ENCODE assay signal across 27 mouse cellular contexts in the genomic region with DNA sequence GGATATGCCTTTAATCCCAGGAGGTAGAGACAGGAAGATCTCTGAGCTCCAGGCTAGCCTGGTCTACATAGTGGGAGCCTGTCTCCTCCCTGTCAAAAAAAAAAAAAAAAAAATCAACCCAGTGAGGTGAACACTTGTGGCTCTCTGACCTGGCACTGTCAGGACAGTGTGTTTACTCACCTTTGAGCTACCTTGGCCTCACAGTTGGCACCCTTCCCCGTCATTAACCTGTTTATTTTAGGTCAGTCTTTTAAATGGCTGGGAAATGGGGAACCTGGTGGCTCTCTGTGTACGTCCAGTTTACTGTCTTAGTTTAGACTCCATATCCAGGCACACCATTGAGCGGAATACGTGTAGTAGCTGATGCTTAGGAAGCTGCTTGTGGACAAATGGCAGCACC. TPM values are rescaled to one million over a fixed set of nuclear protein-coding genes. Genes with fewer than 3 reads are reported as not detected.
DNase-seq lines count a peak whose midpoint lies in the region; ATAC-seq and TF ChIP-seq lines count a peak whose summit lies in the region.
"Had no signal": no experiment of that assay in that cellular context is flagged by ENCODE, and none has a peak within 500 bp of the region (broad histone marks: within the 10 kb centered on the region; RNA-seq: fewer than 3 reads in every experiment).

No protein-coding gene starts in this region.

- no peak for TF ChIP-seq POLR2A in kidney, adult 2 months (IDR thresholded peaks at IDR 0.05; ENCODE audit: low read depth, low read length)
- TF ChIP-seq POLR2A in liver, adult 2 months (IDR thresholded peaks at IDR 0.05; ENCODE audit: extremely low read depth, insufficient read depth, low read length), result no peak

- DNase-seq in kidney, adult 2 months, result peak; percentile 41
- peak; percentile 12 for DNase-seq in kidney, postnatal 14 days
- DNase-seq in kidney, adult 18-20 months, result no peak
- DNase-seq in liver, adult 2 months (ENCODE audit: extremely low read depth, low read depth, low spot score), result peak; percentile 99
- DNase-seq in liver, result no peak
- no peak for DNase-seq in liver, embryonic 11.5 days (ENCODE audit: low spot score)
- DNase-seq: adrenal gland, adult 8-10 months; adrenal gland, postnatal 14 days; adrenal gland, postnatal 36 days; B cell, adult 2 months; cerebellum, adult 11-12 months; cerebellum, adult 2 months; cerebellum, adult 9-10 months; cerebellum, postnatal 10 days; cerebellum, postnatal 25 days had no signal

- no peaks in the 10 kb centered on the region for H3K27me3 ChIP-seq in kidney, adult 2 months (replicated peaks; ENCODE audit: control insufficient read depth, insufficient read depth, low read length)
- no peaks in the 10 kb centered on the region for H3K27me3 ChIP-seq in kidney, embryonic 14.5 days (ENCODE audit: control insufficient read depth, insufficient read depth, low read length)
- no peaks in the 10 kb centered on the region for H3K27me3 ChIP-seq in liver, adult 2 months (ENCODE audit: control insufficient read depth, insufficient read depth, low read length)
- no peaks in the 10 kb centered on the region for H3K27me3 ChIP-seq in liver, embryonic 16.5 days (ENCODE audit: control insufficient read depth, insufficient read depth, low read depth, low read length)
- no peaks in the 10 kb centered on the region for H3K27me3 ChIP-seq in liver, embryonic 11.5 days (replicated peaks; ENCODE audit: control insufficient read depth, insufficient read depth, low read length)
- H3K27me3 ChIP-seq: CH12.LX; embryonic facial prominence, embryonic 12.5 days; forebrain, embryonic 13.5 days; Patski had no signal

- no peaks in the 10 kb centered on the region for H3K36me3 ChIP-seq in kidney, adult 2 months (ENCODE audit: control insufficient read depth, insufficient read depth, low read length)
- peaks cover 59% of the 10 kb centered on the region for H3K36me3 ChIP-seq in kidney, embryonic 14.5 days (ENCODE audit: control insufficient read depth, insufficient read depth, low read length)
- peaks cover 13% of the 10 kb centered on the region; the same call in 1 of the 2 replicates for H3K36me3 ChIP-seq in liver, adult 2 months (ENCODE audit: control insufficient read depth, insufficient read depth, low read length)
- H3K36me3 ChIP-seq in liver, embryonic 16.5 days (ENCODE audit: control insufficient read depth, insufficient read depth), result peaks cover 35% of the 10 kb centered on the region
- H3K36me3 ChIP-seq in liver, embryonic 11.5 days (ENCODE audit: control insufficient read depth, insufficient read depth, low read length), result peaks cover 32% of the 10 kb centered on the region

- no peak overlapping the region for H3K9ac ChIP-seq in kidney, embryonic 14.5 days (ENCODE audit: low read depth, low read length)
- H3K9ac ChIP-seq in liver, adult 2 months (ENCODE audit: low read depth, low read length), result peak overlapping the region; percentile 13
- no peak overlapping the region for H3K9ac ChIP-seq in liver, embryonic 16.5 days (ENCODE audit: low read depth, low read length)
- H3K9ac ChIP-seq in liver, embryonic 11.5 days (ENCODE audit: low read depth, low read length), result no peak overlapping the region
- H3K9ac ChIP-seq: embryonic facial prominence, embryonic 12.5 days; forebrain, embryonic 13.5 days had no signal

- no peaks in the 10 kb centered on the region for H3K4me1 ChIP-seq in kidney, adult 2 months (ENCODE audit: control insufficient read depth, insufficient read depth, low read length)
- H3K4me1 ChIP-seq in kidney, embryonic 14.5 days (ENCODE audit: control insufficient read depth, insufficient read depth, low read length), result no peaks in the 10 kb centered on the region
- peaks cover 38% of the 10 kb centered on the region for H3K4me1 ChIP-seq in liver, adult 2 months (ENCODE audit: control insufficient read depth, insufficient read depth, low read length)
- no peaks in the 10 kb centered on the region for H3K4me1 ChIP-seq in liver, embryonic 16.5 days (ENCODE audit: control insufficient read depth, low read depth, low read length)
- no peaks in the 10 kb centered on the region for H3K4me1 ChIP-seq in liver, embryonic 11.5 days (replicated peaks; ENCODE audit: control insufficient read depth, insufficient read depth, low read length)
- H3K4me1 ChIP-seq: embryonic facial prominence, embryonic 10.5 days; embryonic facial prominence, embryonic 12.5 days had no signal

- H3K4me2 ChIP-seq in kidney, embryonic 14.5 days (replicated peaks; ENCODE audit: low read depth, low read length), result no peak overlapping the region
- H3K4me2 ChIP-seq in liver, embryonic 16.5 days (ENCODE audit: low read depth, low read length), result no peak overlapping the region
- no peak overlapping the region for H3K4me2 ChIP-seq in liver, embryonic 11.5 days
- H3K4me2 ChIP-seq: embryonic facial prominence, embryonic 12.5 days; forebrain, embryonic 13.5 days had no signal

- no peak for ATAC-seq in kidney, embryonic 14.5 days (ENCODE audit: low FRiP score, low TSS enrichment)
- peak; percentile 63 for ATAC-seq in liver, embryonic 16.5 days (ENCODE audit: low read depth)
- ATAC-seq in liver, embryonic 11.5 days (replicated peaks; ENCODE audit: low FRiP score), result no peak
- ATAC-seq: activated CD4-positive, CD25-positive, alpha-beta regulatory T cell, adult 4 months; CD4-positive, CD25-positive, alpha-beta regulatory T cell, adult 4 months; forebrain, embryonic 13.5 days; Patski had no signal

- WGBS in kidney, adult 2 months, result 67% methylated on average over 4 of the region's 4 CpGs
- 95% methylated on average over 4 of the region's 4 CpGs for WGBS in kidney, embryonic 14.5 days
- 25% methylated on average over 4 of the region's 4 CpGs for WGBS in liver, adult 2 months
- 76% methylated on average over 4 of the region's 4 CpGs for WGBS in liver, embryonic 16.5 days (ENCODE audit: insufficient replicate concordance)
- 90% methylated on average over 4 of the region's 4 CpGs for WGBS in liver, embryonic 11.5 days

- H3K4me3 ChIP-seq in kidney, adult 2 months (ENCODE audit: insufficient read depth, low read depth, low read length), result no peak overlapping the region
- H3K4me3 ChIP-seq in kidney, embryonic 14.5 days (ENCODE audit: low read length), result no peak overlapping the region
- H3K4me3 ChIP-seq in liver, adult 2 months (ENCODE audit: insufficient read depth, low read depth, low read length), result no peak overlapping the region
- H3K4me3 ChIP-seq in liver, embryonic 16.5 days (ENCODE audit: low read depth, low read length), result no peak overlapping the region
- H3K4me3 ChIP-seq in liver, embryonic 11.5 days (ENCODE audit: low read depth, low read length), result no peak overlapping the region
- H3K4me3 ChIP-seq: embryonic facial prominence, embryonic 10.5 days; embryonic facial prominence, embryonic 12.5 days; forebrain, embryonic 13.5 days had no signal

- no peak overlapping the region for H3K27ac ChIP-seq in kidney, adult 2 months (ENCODE audit: insufficient read depth, low read depth, low read length)
- no peak overlapping the region for H3K27ac ChIP-seq in kidney, embryonic 14.5 days (ENCODE audit: low read depth, low read length)
- H3K27ac ChIP-seq in liver, adult 2 months (replicated peaks; ENCODE audit: insufficient read depth, low read depth, low read length), result peak overlapping the region; percentile 93
- peak overlapping the region; percentile 28; the same call in 1 of the 2 replicates for H3K27ac ChIP-seq in liver, embryonic 16.5 days (ENCODE audit: low read length)
- H3K27ac ChIP-seq in liver, embryonic 11.5 days (ENCODE audit: low read depth, low read length), result no peak overlapping the region
- H3K27ac ChIP-seq: embryonic facial prominence, embryonic 10.5 days; embryonic facial prominence, embryonic 12.5 days; forebrain, embryonic 13.5 days had no signal

- no peaks in the 10 kb centered on the region for H3K9me3 ChIP-seq in kidney, embryonic 14.5 days (ENCODE audit: control insufficient read depth, low read length)
- H3K9me3 ChIP-seq in liver, embryonic 16.5 days (replicated peaks; ENCODE audit: control insufficient read depth, low read length), result no peaks in the 10 kb centered on the region
- no peaks in the 10 kb centered on the region for H3K9me3 ChIP-seq in liver, embryonic 11.5 days (ENCODE audit: control insufficient read depth, low read length)
- H3K9me3 ChIP-seq: embryonic facial prominence, embryonic 10.5 days; embryonic facial prominence, embryonic 12.5 days; forebrain, embryonic 13.5 days; G1E had no signal

- H3K79me2 ChIP-seq in liver, adult 2 months (ENCODE audit: control insufficient read depth, insufficient read depth, low read length), result peaks cover 10% of the 10 kb centered on the region; the same call in 1 of the 2 replicates

- no peak for TF ChIP-seq CTCF in kidney, adult 2 months (conservative IDR thresholded peaks at IDR 0.05; ENCODE audit: insufficient read depth, insufficient read length, low read depth, low read length)
- TF ChIP-seq CTCF in liver, adult 2 months (IDR thresholded peaks at IDR 0.05; ENCODE audit: low read depth, low read length), result no peak

RNA-seq across cellular contexts. Expression of gene Gcnt7, which starts 6.4 kb away (rescaled TPM):
- 0.04 TPM in 1 of 2 replicates, not detected in the other for polyA plus RNA-seq in kidney, adult 2 months (2012; rRNA removed)
- polyA plus RNA-seq in kidney, embryonic 14.5 days (2014; fragmentation: Nextera tagmentation; extraction: Ambion mirVana), result 0.77 and 1.0 TPM in 2 replicates
- total RNA-seq in liver, adult 2 months (2014; rRNA removed), result not detected in 2 replicates
- polyA plus RNA-seq in liver, adult 2 months (2012; rRNA removed), result not detected in 2 replicates
- 0.54 and 0.58 TPM in 2 replicates for polyA plus RNA-seq in liver, embryonic 16.5 days (2015; fragmentation: Nextera tagmentation; extraction: Ambion mirVana)
- polyA plus RNA-seq in liver, embryonic 11.5 days (2014; fragmentation: Nextera tagmentation; extraction: Ambion mirVana), result 1.2 and 1.3 TPM in 2 replicates
- total RNA-seq: adrenal gland, adult 18-20 months; adrenal gland, adult 8-10 months; adrenal gland, postnatal 14 days; adrenal gland, postnatal 36 days had no signal
- polyA plus RNA-seq: cerebellum, adult 2 months; cortical plate, adult 2 months; G1E had no signal

RNA-seq across cellular contexts. Expression of gene Rtf2, which starts 11.7 kb away (rescaled TPM):
- polyA plus RNA-seq in kidney, adult 2 months (2012; rRNA removed), result 37.7 and 39.9 TPM in 2 replicates
- polyA plus RNA-seq in kidney, embryonic 14.5 days (2014; fragmentation: Nextera tagmentation; extraction: Ambion mirVana), result 64.0 and 74.4 TPM in 2 replicates
- total RNA-seq in liver, adult 2 months (2014; rRNA removed), result 35.0 and 37.0 TPM in 2 replicates
- 31.5 and 36.3 TPM in 2 replicates for polyA plus RNA-seq in liver, adult 2 months (2012; rRNA removed)
- polyA plus RNA-seq in liver, embryonic 16.5 days (2015; fragmentation: Nextera tagmentation; extraction: Ambion mirVana), result 41.3 and 42.1 TPM in 2 replicates
- polyA plus RNA-seq in liver, embryonic 11.5 days (2014; fragmentation: Nextera tagmentation; extraction: Ambion mirVana), result 73.1 and 78.7 TPM in 2 replicates

RNA-seq across cellular contexts. Expression of gene Fam209, which starts 20.3 kb away (rescaled TPM):
- polyA plus RNA-seq in kidney, adult 2 months (2012; rRNA removed), result 0.33 TPM in 1 of 2 replicates, not detected in the other
- 0.40 TPM in 1 of 2 replicates, not detected in the other for polyA plus RNA-seq in kidney, embryonic 14.5 days (2014; fragmentation: Nextera tagmentation; extraction: Ambion mirVana)
- total RNA-seq in liver, adult 2 months (2014; rRNA removed), result 0.18 TPM in 1 of 2 replicates, not detected in the other
- polyA plus RNA-seq in liver, adult 2 months (2012; rRNA removed), result 0.15 and 0.18 TPM in 2 replicates
- polyA plus RNA-seq in liver, embryonic 16.5 days (2015; fragmentation: Nextera tagmentation; extraction: Ambion mirVana), result 0.13 and 0.18 TPM in 2 replicates
- 0.43 and 0.74 TPM in 2 replicates for polyA plus RNA-seq in liver, embryonic 11.5 days (2014; fragmentation: Nextera tagmentation; extraction: Ambion mirVana)
- total RNA-seq: adrenal gland, adult 18-20 months; adrenal gland, postnatal 14 days; adrenal gland, postnatal 36 days; G1E had no signal
- polyA plus RNA-seq: cerebellum, adult 2 months; cortical plate, adult 2 months; G1E had no signal

RNA-seq across cellular contexts. Expression of gene Cass4, which starts 58.4 kb away (rescaled TPM):
- 0.22 and 0.30 TPM in 2 replicates for polyA plus RNA-seq in kidney, adult 2 months (2012; rRNA removed)
- 0.19 and 0.57 TPM in 2 replicates for polyA plus RNA-seq in kidney, embryonic 14.5 days (2014; fragmentation: Nextera tagmentation; extraction: Ambion mirVana)
- total RNA-seq in liver, adult 2 months (2014; rRNA removed), result not detected in 2 replicates
- polyA plus RNA-seq in liver, adult 2 months (2012; rRNA removed), result not detected in 2 replicates
- polyA plus RNA-seq in liver, embryonic 16.5 days (2015; fragmentation: Nextera tagmentation; extraction: Ambion mirVana), result 0.56 and 0.77 TPM in 2 replicates
- polyA plus RNA-seq in liver, embryonic 11.5 days (2014; fragmentation: Nextera tagmentation; extraction: Ambion mirVana), result 1.1 and 1.5 TPM in 2 replicates
- polyA plus RNA-seq: forebrain, embryonic 13.5 days; Patski had no signal

Comparison
In these comparisons a context has a peak if more than half of its experiments do, and no peak if none do; other contexts are left out.
1. DNase-seq: peak in kidney, adult 2 months (single experiment), kidney, postnatal 14 days (single experiment) and liver, adult 2 months (single experiment); none in kidney, adult 18-20 months (single experiment), liver (single experiment) and liver, embryonic 11.5 days (single experiment).
2. H3K27ac ChIP-seq: peak in liver, adult 2 months (single experiment) and liver, embryonic 16.5 days (single experiment); none in kidney, adult 2 months (single experiment), kidney, embryonic 14.5 days (single experiment) and liver, embryonic 11.5 days (single experiment).